Mouse (Mus musculus): ENCODE measurements around the gene Mrps33.

GRCm38 (mm10) chr6:39847538-39847937 is 36.8 kb upstream of the Mrps33 start:
- TF ChIP-seq CTCF (IDR thresholded peaks at IDR 0.05) (no peak), EP300 (IDR thresholded peaks at IDR 0.05) (no peak)

Measured in lung, postnatal 0 days (tissue).